Mouse (Mus musculus): ENCODE results near the gene Sema3d. TPM values are rescaled to one million over a fixed set of nuclear protein-coding genes. Genes with fewer than 3 reads are reported as not detected.

Gene Sema3d
- polyA plus RNA-seq, 1 experiment from 2014 or later: 9.8 TPM

DNA sequence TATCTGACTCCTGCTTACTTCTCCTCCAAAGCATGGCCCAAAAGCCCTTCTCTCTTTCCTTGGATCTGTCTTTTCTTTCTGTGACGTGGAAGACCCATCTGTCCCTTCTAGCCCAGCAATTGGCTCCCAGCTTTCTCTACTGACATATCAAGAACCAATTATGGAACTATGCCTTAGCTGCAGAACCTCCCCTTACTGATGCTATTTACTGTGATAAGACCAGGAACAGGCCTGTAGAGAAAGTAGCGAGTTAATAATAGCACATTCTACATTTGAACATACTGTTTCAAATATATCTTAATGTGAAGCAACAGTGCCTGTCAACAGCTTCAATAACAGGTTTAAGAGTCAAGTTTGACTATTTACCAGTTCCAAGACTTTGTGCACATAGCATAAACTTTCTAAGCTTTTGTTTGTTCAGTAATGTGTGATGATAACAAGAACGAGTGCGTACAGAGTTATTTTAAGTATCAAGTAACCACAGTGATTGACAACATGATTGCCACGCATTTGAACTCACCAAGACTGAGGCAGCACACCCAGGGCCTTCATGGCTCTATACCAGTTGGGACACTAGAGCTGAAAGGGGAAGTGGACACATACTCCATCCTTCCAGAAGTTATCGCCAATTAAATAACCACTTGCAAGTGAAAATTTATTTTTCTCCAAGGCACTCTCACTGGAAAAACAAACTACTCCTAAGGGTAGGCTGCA, 116.8 kb downstream of the Sema3d start:
- no peak for ATAC-seq (ENCODE audit: borderline replicate concordance, extremely low read depth, low FRiP score, low TSS enrichment)

GRCm38 (mm10) chr5:12512471-12512870, 129.3 kb downstream of the Sema3d start:
- ATAC-seq (ENCODE audit: borderline replicate concordance, extremely low read depth, low FRiP score, low TSS enrichment): no peak
- Histone ChIP-seq H3K9me3 (no peaks in the 10 kb centered on the region), H3K4me2 (no peak overlapping the region), H3K9ac (no peak overlapping the region), H3K36me3 (no peaks in the 10 kb centered on the region), H3K4me1 (peaks cover 7% of the 10 kb centered on the region; the same call in 1 of the 2 replicates), H3K27me3 (no peaks in the 10 kb centered on the region), H3K27ac (no peak overlapping the region), H3K4me3 (no peak overlapping the region)
- WGBS: 28% methylated on average over 1 of the region's 1 CpGs

More for the DNA sequence above, 116.8 kb downstream of the Sema3d start:
- H3K27me3 ChIP-seq: no peaks in the 10 kb centered on the region
- H3K36me3 ChIP-seq: no peaks in the 10 kb centered on the region
- no peaks in the 10 kb centered on the region for H3K4me1 ChIP-seq
- 54% methylated on average over 6 of the region's 6 CpGs for WGBS
- no peaks in the 10 kb centered on the region for H3K9me3 ChIP-seq
- H3K9ac ChIP-seq: no peak overlapping the region
- no peak overlapping the region for H3K4me2 ChIP-seq
- H3K27ac ChIP-seq: no peak overlapping the region
- no peak overlapping the region for H3K4me3 ChIP-seq

DNA sequence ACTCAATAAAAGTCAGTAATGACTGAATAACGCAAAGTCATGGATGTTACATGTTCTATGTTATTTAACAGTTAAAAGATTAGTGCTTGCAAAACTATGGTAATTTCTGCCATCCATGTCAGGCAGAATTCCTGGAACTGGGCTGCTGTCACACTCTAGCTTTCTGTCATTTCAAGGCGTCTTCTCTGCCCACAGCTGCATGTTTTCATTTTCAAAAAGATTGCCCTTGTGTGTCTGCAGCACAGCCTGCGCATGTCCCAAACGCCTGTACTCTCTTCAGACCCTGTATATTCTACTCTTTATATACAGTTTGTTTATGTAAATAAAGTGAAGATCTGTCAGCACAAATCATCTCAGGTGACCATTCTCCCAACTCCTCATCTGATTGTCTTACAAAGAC, 132.1 kb downstream of the Sema3d start:
- Histone ChIP-seq H3K4me3 (no peak overlapping the region), H3K36me3 (no peaks in the 10 kb centered on the region), H3K4me2 (no peak overlapping the region), H3K27me3 (no peaks in the 10 kb centered on the region), H3K9ac (no peak overlapping the region), H3K9me3 (no peaks in the 10 kb centered on the region), H3K27ac (no peak overlapping the region), H3K4me1 (no peaks in the 10 kb centered on the region)
- ATAC-seq (ENCODE audit: borderline replicate concordance, extremely low read depth, low FRiP score, low TSS enrichment): peak; percentile 88; the same call in 1 of the 2 replicates
- WGBS: 62% methylated on average over 4 of the region's 4 CpGs

GRCm38 (mm10) chr5:12525235-12525767, 142.1 kb downstream of the Sema3d start:
- H3K4me3 ChIP-seq: no peak overlapping the region
- WGBS: 40% methylated on average over 4 of the region's 4 CpGs
- no peak for ATAC-seq (ENCODE audit: borderline replicate concordance, extremely low read depth, low FRiP score, low TSS enrichment)
- no peaks in the 10 kb centered on the region for H3K4me1 ChIP-seq
- no peak overlapping the region for H3K9ac ChIP-seq
- no peaks in the 10 kb centered on the region for H3K36me3 ChIP-seq
- H3K4me2 ChIP-seq: no peak overlapping the region
- no peaks in the 10 kb centered on the region for H3K27me3 ChIP-seq
- no peak overlapping the region for H3K27ac ChIP-seq
- H3K9me3 ChIP-seq: no peaks in the 10 kb centered on the region

DNA sequence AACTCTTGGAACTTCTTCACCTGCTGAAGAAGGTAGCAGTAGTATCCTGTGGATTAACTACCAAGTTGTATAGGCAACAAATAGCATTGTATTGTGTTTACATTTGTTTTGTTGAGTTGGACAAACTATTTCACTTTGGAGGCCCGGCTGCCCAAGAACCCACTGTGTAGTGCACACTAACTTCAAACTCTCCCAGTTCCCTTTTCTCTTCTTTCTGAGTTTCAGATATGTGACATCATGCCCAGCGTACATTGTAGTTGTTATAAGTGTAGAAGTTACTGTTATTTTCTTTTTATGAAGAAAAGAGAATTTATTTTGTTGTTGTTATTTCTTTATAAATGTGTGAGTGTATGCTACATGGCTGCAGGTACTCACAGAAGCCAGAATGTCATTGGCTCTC, 145.4 kb downstream of the Sema3d start:
- ATAC-seq (ENCODE audit: borderline replicate concordance, extremely low read depth, low FRiP score, low TSS enrichment): no peak
- Histone ChIP-seq H3K27me3 (no peaks in the 10 kb centered on the region), H3K9me3 (no peaks in the 10 kb centered on the region), H3K36me3 (no peaks in the 10 kb centered on the region), H3K4me3 (no peak overlapping the region), H3K9ac (no peak overlapping the region), H3K27ac (no peak overlapping the region), H3K4me1 (no peaks in the 10 kb centered on the region), H3K4me2 (no peak overlapping the region)
- 88% methylated on average over 2 of the region's 2 CpGs for WGBS

DNA sequence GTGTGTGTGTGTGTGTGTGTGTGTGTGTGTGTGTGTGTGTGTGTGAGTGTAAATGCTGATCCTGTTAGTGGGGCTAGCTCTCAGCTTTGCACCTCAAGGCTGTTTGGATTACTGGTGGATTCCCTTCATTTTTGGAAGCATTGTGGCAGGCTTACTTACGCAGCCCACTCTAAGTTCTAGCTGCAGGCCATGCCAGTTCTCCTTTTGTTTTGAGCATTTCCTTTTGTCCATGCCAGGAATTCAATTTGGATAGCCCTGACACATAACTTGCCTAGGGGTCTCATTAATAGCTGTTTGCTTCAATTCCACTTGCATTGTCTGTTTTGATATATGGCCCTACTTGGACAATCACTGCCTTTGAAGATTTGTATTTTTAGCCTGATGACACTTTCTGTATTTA, 146.6 kb downstream of the Sema3d start:
- H3K27me3 ChIP-seq: no peaks in the 10 kb centered on the region
- no peaks in the 10 kb centered on the region for H3K4me1 ChIP-seq
- WGBS: 58% methylated on average over 1 of the region's 1 CpGs
- no peaks in the 10 kb centered on the region for H3K36me3 ChIP-seq
- H3K9me3 ChIP-seq: no peaks in the 10 kb centered on the region
- H3K4me2 ChIP-seq: no peak overlapping the region
- H3K9ac ChIP-seq: no peak overlapping the region
- H3K27ac ChIP-seq: no peak overlapping the region
- ATAC-seq (ENCODE audit: borderline replicate concordance, extremely low read depth, low FRiP score, low TSS enrichment): no peak
- H3K4me3 ChIP-seq: no peak overlapping the region

- Histone ChIP-seq H3K27me3 (no peaks in the 10 kb centered on the region), H3K9ac (no peak overlapping the region), H3K9me3 (no peaks in the 10 kb centered on the region), H3K27ac (no peak overlapping the region), H3K4me3 (no peak overlapping the region), H3K36me3 (no peaks in the 10 kb centered on the region), H3K4me2 (no peak overlapping the region), H3K4me1 (no peaks in the 10 kb centered on the region)
- 44% methylated on average over 2 of the region's 2 CpGs for WGBS
- ATAC-seq (ENCODE audit: borderline replicate concordance, extremely low read depth, low FRiP score, low TSS enrichment): no peak
These were observed 158.1 kb downstream of the Sema3d start for GRCm38 (mm10) chr5:12541268-12541667.

DNA sequence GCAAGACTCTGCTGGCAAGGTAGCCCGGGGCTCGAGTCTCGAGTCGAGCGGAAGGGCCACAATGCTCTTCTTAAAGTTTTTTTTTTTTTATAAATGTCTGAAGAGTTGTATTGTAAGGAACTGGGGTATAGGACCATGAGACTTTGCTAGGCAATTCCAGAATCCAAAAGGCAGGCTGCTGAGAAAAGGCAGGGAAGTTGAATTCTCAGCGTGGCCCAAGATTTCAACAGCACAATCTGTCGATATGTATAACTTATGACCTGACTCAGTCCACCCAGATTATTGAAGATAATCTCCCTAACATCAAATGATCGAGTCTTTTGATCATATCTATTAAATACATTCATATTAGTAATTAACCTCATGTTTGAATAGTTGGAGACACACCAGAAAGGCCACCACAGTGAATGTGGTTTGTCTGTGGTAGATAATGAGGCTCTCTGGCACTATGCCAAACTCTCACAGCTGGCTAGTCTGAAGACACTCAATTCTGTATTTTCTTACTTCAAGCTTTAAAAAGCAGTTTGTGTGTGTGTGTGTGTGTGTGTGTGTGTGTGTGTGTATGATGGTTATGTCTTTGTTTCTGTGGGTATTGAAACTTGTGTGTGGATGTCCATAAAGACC, 166.0 kb downstream of the Sema3d start:
- peak; percentile 73; the same call in 1 of the 2 replicates for ATAC-seq (ENCODE audit: borderline replicate concordance, extremely low read depth, low FRiP score, low TSS enrichment)
- Histone ChIP-seq H3K4me1 (no peaks in the 10 kb centered on the region), H3K4me2 (no peak overlapping the region), H3K9ac (no peak overlapping the region), H3K27ac (no peak overlapping the region), H3K36me3 (no peaks in the 10 kb centered on the region), H3K4me3 (no peak overlapping the region), H3K27me3 (no peaks in the 10 kb centered on the region), H3K9me3 (no peaks in the 10 kb centered on the region)
- 81% methylated on average over 8 of the region's 8 CpGs for WGBS

GRCm38 (mm10) chr5:12555401-12555800, 172.2 kb downstream of the Sema3d start:
- Histone ChIP-seq H3K4me3 (no peak overlapping the region), H3K27me3 (no peaks in the 10 kb centered on the region), H3K36me3 (no peaks in the 10 kb centered on the region), H3K27ac (no peak overlapping the region), H3K9ac (no peak overlapping the region), H3K4me1 (no peaks in the 10 kb centered on the region), H3K4me2 (no peak overlapping the region), H3K9me3 (no peaks in the 10 kb centered on the region)
- ATAC-seq (ENCODE audit: borderline replicate concordance, extremely low read depth, low FRiP score, low TSS enrichment): no peak
- 81% methylated on average over 3 of the region's 3 CpGs for WGBS

GRCm38 (mm10) chr5:12557889-12558288, 174.7 kb downstream of the Sema3d start:
- no peak overlapping the region for H3K27ac ChIP-seq
- no peaks in the 10 kb centered on the region for H3K9me3 ChIP-seq
- 37% methylated on average over 2 of the region's 2 CpGs for WGBS
- no peak for ATAC-seq (ENCODE audit: borderline replicate concordance, extremely low read depth, low FRiP score, low TSS enrichment)
- no peaks in the 10 kb centered on the region for H3K27me3 ChIP-seq
- H3K4me2 ChIP-seq: no peak overlapping the region
- no peaks in the 10 kb centered on the region for H3K36me3 ChIP-seq
- H3K4me3 ChIP-seq: no peak overlapping the region
- no peak overlapping the region for H3K9ac ChIP-seq
- no peaks in the 10 kb centered on the region for H3K4me1 ChIP-seq

DNA sequence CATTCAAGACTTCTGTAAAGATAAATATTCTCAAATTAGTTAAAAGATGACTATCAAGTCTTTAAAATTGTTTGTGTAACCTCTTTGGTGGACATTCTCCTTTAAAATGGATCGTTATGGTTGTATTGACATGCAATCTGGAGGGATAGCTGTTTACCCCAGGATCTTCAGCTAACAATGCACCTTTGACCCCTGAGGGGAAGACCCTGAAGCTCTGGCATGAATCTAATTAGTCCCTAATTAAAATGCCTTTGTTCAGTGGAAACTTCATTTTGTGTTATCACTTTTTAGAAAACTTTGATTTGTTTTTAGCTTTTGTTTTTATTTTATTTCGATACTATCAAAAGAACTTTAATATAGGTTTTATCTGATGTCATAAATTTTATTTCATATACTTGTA, 178.6 kb downstream of the Sema3d start:
- 31% methylated on average over 2 of the region's 2 CpGs for WGBS

GRCm38 (mm10) chr5:12562204-12562603, 179.0 kb downstream of the Sema3d start:
- H3K27ac ChIP-seq: no peak overlapping the region
- WGBS: 36% methylated on average over 5 of the region's 5 CpGs
- H3K4me1 ChIP-seq: no peaks in the 10 kb centered on the region
- H3K4me2 ChIP-seq: no peak overlapping the region
- H3K4me3 ChIP-seq: no peak overlapping the region
- ATAC-seq (ENCODE audit: borderline replicate concordance, extremely low read depth, low FRiP score, low TSS enrichment): no peak
- no peak overlapping the region for H3K9ac ChIP-seq
- H3K36me3 ChIP-seq: no peaks in the 10 kb centered on the region
- no peaks in the 10 kb centered on the region for H3K9me3 ChIP-seq
- H3K27me3 ChIP-seq: no peaks in the 10 kb centered on the region

More for the DNA sequence above, 178.6 kb downstream of the Sema3d start:
- ATAC-seq (ENCODE audit: borderline replicate concordance, extremely low read depth, low FRiP score, low TSS enrichment): no peak
- Histone ChIP-seq H3K9me3 (no peaks in the 10 kb centered on the region), H3K9ac (no peak overlapping the region), H3K4me1 (no peaks in the 10 kb centered on the region), H3K36me3 (no peaks in the 10 kb centered on the region), H3K4me2 (no peak overlapping the region), H3K27ac (no peak overlapping the region), H3K27me3 (no peaks in the 10 kb centered on the region), H3K4me3 (no peak overlapping the region)

Measured in lung, embryonic 15.5 days (tissue).